Mouse (Mus musculus): ENCODE data around the gene Supt5. TPM values are rescaled to one million over a fixed set of nuclear protein-coding genes. Genes with fewer than 3 reads are reported as not detected.

The Supt5 gene
- polyA plus RNA-seq, 1 experiment = 106 TPM

- DNase-seq (ENCODE audit: low read depth) = no peak
Observed at GRCm38 (mm10) chr7:28350155-28350883, 11.8 kb upstream of the Supt5 start, which contains the start of gene Rps16. Gene Rps16 (plus strand): TSS chr7:28350652.

- DNase-seq (ENCODE audit: low read depth) = no peak
Observed at GRCm38 (mm10) chr7:28348601-28349000, 10.1 kb upstream of the Supt5 start.

DNA sequence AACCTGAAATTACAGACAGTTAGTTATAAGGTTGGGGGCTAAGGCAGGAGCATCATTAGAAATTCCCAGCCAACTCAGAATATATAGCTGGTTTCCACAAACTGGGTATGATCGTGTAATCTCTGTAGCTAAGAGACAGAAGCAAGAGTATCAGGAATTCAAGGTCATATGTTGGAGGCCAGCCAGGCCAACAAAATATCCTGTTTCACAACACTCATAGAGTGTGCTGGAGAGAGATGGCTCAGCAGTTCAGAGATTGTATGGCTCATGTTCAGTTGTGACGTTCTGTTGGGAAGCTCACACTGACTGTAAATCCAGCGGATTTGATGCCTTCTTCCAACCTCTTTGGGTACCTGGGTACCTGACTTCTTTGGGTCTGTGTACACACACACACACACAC lies 9.2 kb upstream of the Supt5 start:
- DNase-seq (ENCODE audit: low read depth) = no peak

DNA sequence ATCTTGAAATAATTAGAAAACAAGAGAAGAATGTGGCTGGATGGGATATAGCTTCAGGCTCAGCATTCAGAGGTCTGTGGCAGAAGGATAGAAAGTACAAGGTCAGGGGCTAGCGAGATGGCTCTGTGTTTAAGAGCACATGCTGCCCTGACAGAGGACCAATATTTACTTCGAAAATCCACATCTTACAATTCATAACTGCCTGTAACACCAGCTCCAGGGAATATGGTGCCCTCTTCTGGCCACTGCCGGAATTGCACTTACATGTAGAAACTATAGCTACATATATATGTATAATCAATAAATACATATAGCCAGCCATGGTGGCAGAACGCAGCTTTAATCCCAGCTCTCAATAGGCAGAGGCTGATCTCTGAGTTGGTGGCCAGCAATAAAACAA lies 6.1 kb upstream of the Supt5 start:
- DNase-seq (ENCODE audit: low read depth) = no peak

DNA sequence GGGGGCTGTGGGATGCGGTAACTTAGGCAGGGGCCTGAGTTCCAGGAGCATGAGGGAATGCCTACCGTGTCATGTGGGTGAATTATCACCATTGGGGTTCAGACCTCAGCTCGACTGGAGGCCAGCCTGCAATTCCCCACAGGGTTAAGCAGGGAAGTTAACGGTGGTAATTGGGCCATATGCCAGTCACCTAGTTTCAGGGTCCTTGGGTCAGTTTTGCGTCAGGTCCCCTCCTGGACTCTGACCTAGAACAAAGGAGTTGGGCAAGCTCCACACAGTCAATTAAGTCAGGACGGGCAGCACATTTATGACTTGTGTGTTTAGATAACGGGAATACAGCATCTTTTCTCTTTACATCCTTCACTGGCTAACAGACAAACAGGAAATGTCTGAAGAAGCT lies 2.8 kb upstream of the Supt5 start:
- no peak for DNase-seq (ENCODE audit: low read depth)

GRCm38 (mm10) chr7:28339213-28339917 lies 819 bp upstream of the Supt5 start:
- no peak for DNase-seq (ENCODE audit: low read depth)

DNA sequence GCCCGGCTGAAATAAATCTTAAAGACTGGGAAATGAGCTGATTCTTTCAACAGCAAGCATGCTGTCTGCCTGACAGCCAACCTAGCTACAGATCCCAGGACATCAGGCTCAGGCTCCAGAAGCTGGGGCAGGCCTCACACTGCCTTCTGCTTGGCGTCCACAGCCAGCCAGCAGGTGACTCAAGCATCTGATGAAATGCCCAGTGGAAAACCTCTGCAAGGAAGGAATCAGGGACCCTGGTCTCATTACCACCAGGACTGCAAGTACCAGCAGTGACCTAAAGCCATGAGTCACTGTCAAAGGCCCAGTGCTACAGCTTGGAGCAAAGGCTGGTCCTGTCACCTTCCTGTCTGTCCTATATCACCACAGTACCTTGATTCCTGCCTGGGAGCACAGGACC lies 3.1 kb downstream of the Supt5 start:
- no peak for DNase-seq (ENCODE audit: low read depth)

DNA sequence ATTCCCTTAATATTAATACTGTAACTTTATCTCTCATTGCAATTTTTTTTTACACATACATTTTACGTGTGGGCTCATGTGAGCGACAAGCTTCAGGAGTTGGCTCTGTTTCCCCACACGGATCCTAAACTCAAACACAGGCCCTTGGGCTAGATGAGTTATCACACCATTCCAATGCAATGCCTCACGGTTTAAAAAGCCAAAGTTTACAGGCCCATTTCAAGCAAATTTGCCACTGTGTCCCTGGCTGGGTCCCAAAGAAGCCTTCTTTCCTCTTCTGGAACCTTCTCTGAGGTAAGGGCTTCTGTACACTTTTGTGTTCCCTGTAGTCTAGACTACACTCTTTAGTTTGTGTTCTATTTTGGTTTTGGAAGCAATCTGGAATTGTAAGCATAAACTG lies 4.0 kb downstream of the Supt5 start:
- DNase-seq (ENCODE audit: low read depth) = no peak

DNA sequence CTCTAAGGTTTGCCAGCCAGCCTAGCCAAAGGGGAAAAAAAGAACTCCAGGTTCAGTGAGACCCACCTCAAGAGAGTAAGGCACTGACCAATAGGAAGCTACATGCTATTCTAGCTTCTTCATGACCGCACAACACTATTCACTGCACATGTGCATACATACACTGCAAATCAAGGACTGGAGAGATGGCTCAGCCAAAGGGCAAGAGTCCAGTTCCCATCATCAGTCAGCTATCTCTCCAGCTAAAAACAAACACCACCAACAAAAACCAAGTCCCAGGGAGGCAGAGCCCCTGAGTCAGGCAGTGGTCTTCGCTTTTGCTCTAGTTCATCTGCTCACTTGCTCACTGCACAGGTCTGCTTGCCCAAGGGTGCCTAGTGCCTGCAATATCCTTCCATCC lies 10.3 kb downstream of the Supt5 start:
- DNase-seq (ENCODE audit: low read depth) = no peak

DNA sequence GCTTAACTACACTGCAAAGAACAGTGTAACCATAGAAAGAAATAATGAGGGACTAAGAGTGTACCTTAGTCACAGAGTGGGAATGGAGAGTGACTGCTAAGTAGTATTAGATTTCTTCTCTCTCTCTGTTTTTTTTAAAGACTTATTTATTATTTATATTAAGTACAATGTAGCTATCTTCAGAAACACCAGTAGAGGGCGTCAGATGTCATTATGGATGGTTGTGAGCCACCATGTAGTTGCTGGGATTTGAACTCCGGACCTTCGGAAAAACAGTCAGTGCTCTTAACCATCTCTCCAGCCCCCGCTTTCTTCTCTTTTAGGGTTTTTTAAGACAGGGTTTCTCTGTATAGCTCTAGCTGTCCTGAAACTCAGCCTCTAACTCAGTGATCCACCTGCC lies 12.1 kb downstream of the Supt5 start:
- DNase-seq (ENCODE audit: low read depth) = no peak

DNA sequence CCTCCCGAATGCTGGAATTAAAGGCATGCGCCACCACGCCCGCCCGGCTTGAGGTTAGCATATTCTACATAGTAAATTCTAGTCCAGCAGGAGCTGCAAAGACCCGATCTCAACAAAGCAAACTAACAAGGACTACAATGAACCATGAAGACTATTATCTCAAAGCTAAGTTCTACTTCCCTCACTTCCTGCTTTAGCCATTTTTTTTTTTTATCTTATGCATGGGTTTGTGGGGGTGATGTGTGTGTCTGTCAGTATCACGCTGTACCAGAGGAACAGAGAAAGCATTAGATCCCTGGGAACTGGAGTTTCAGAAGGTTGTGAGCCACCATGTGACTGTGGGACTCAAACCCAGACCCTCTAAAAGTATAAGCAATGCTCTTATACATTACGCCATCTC lies 13.3 kb downstream of the Supt5 start:
- DNase-seq (ENCODE audit: low read depth) = no peak

- no peak for DNase-seq (ENCODE audit: low read depth)
Observed at GRCm38 (mm10) chr7:28321974-28322720, 16.4 kb downstream of the Supt5 start.

- no peak for DNase-seq (ENCODE audit: low read depth)
Observed at GRCm38 (mm10) chr7:28318714-28319113, 19.8 kb downstream of the Supt5 start.

GRCm38 (mm10) chr7:28318036-28318435 lies 20.5 kb downstream of the Supt5 start:
- DNase-seq (ENCODE audit: low read depth) = no peak

DNA sequence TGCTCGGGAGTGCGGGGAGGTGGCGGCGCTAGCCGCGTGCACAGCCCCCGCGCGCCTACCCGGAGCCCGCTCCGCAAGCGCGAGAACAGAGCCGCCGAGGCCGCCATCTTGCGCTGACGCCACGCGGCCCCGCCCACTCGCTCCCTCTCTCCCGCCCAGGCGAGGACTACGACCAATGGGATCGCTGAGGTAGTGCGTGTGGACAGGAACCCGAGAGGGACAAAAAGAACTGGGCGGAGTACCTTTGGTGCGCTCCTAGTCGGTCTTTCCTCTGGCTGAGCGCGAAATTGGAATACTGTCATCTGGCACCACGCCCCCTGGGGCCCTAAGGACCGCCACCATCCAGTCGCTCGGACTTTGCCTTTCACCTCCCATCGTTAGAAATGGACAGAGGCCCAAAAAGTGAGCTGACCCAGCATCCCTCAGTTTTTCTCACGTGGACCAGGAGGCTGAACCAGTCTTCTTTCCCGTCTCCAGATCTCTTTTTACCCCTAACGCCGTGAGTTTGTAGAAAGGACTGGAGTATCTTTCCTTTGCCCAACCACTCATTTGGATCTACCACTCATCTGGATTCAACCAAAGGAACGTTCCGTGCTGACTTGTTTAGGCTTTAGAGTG lies 26.5 kb downstream of the Supt5 start, which contains the start of gene Timm50:
Timm50 (minus strand) TSS at position 147 of the 618 bp plus-strand sequence.
- peak; percentile 70 for DNase-seq (ENCODE audit: low read depth)

DNA sequence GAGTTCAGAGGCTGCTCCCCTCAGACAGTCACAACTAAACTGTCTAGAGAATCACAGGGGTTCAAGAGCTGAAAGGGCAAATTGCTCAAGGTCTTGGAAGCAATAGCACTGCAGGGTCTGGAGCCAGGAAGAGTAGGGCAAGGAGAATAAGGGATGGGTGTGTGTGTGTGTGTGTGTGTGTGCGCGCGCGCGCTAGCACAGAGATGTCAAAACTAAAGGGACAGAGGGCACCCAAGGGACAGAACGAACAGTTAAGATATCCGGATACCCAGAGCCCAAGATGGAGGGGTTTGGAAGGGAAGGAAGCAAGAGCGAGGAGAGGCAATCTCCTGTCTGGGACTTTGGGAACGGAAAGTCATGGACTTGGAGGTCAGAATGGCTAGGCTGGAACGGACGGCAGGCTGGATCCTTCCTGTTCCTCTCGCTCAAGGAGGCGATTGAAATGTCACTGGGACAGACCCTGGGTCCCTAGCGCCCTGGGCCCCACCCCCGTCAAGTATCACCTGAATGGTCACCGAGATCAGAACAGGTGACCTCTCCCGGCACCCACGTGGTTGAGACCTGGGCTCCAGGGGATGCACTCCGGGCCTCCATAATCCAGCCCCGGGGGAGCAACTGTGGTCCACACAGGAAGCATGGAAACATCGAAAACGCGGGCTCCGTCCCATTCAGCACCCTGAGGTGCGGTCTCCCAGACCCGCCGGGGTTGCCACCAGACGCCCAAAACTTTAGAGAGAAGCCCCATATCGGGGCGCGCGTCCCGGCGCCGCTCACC lies 27.2 kb downstream of the Supt5 start:
- DNase-seq (ENCODE audit: low read depth) = no peak

GRCm38 (mm10) chr7:28309737-28310136 lies 28.8 kb downstream of the Supt5 start:
- DNase-seq (ENCODE audit: low read depth) = no peak

- no peak for DNase-seq (ENCODE audit: low read depth)
Observed at GRCm38 (mm10) chr7:28306216-28306615, 32.3 kb downstream of the Supt5 start.

DNA sequence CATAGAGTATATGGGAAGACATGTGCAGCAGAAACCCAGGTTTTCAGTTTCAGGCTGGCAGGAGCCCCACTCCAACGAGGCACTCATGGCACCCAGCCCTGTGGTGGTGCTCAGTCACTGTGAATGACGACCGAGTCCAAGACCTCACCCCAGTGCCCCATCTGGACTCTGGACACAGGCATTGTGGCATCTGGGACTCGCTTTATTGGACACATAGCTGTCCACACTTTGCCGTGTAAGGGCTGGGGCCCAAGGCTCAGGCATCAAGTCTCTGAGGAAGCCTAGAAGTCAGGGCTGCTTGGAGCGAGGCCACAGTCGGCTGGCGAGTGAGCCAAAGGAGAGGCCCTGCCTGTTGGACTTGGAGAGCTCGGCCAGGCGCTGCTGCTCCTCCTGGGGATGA lies 32.9 kb downstream of the Supt5 start:
- DNase-seq (ENCODE audit: low read depth) = no peak

- no peak for DNase-seq (ENCODE audit: low read depth)
Observed at GRCm38 (mm10) chr7:28301616-28302433, 36.7 kb downstream of the Supt5 start, which contains the start of gene Dll3. Gene Dll3 (minus strand): TSS chr7:28302238.

All from gonadal fat pad, adult 2 months (tissue).